Comparison of ENCODE assay signal across 10 mouse cellular contexts in the genomic region with DNA sequence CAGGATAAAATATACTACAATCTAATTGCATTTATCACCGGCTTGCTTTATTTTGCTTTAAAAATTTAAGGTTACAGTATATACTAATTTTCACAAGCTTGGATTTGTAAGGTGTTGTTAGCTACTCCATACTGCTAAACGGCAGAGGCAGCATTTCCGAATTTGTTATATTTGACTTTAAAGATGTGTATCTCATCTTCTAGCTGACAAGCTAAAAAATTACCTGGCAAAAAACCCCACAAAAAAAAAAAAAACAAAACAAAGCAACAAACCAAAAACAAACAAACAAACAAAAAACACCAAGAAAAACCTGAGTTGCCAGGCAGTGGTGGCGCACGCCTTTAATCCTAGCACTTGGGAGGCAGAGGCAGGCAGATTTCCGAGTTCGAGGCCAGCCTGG. TPM values are rescaled to one million over a fixed set of nuclear protein-coding genes. Genes with fewer than 3 reads are reported as not detected.
DNase-seq lines count a peak whose midpoint lies in the region; ATAC-seq and TF ChIP-seq lines count a peak whose summit lies in the region.
"Had no signal": no experiment of that assay in that cellular context is flagged by ENCODE, and none has a peak within 500 bp of the region (broad histone marks: within the 10 kb centered on the region; RNA-seq: fewer than 3 reads in every experiment).

No protein-coding gene starts in this region.

- TF ChIP-seq CTCF in forebrain, postnatal 0 days (IDR thresholded peaks at IDR 0.05; ENCODE audit: low read depth) = no peak

- 93% methylated on average over 7 of the region's 7 CpGs for WGBS in forebrain, embryonic 10.5 days
- WGBS in forebrain, postnatal 0 days = 91% methylated on average over 7 of the region's 7 CpGs
- 94% methylated on average over 7 of the region's 7 CpGs for WGBS in limb, embryonic 12.5 days
- WGBS in limb, embryonic 10.5 days = 94% methylated on average over 7 of the region's 7 CpGs
- 94% methylated on average over 7 of the region's 7 CpGs for WGBS in forebrain, embryonic 15.5 days
- 90% methylated on average over 7 of the region's 7 CpGs for WGBS in midbrain, embryonic 15.5 days

- H3K4me2 ChIP-seq in forebrain, postnatal 0 days (ENCODE audit: low read depth) = no peak overlapping the region; the same call in 1 of the 2 replicates
- H3K4me2 ChIP-seq in limb, embryonic 12.5 days = peak overlapping the region; percentile 69
- peak overlapping the region; percentile 91; the same call in 1 of the 2 replicates for H3K4me2 ChIP-seq in forebrain, embryonic 15.5 days (replicated peaks)
- peak overlapping the region; percentile 71; the same call in 1 of the 2 replicates for H3K4me2 ChIP-seq in midbrain, embryonic 15.5 days

- H3K4me1 ChIP-seq in forebrain, embryonic 10.5 days = peaks cover 25% of the 10 kb centered on the region
- H3K4me1 ChIP-seq in forebrain, postnatal 0 days (ENCODE audit: insufficient read depth) = 0 out of 2 replicates have a peak, but pooled peaks cover 2% of the 10 kb centered on the region
- H3K4me1 ChIP-seq in limb, embryonic 12.5 days (replicated peaks) = peaks cover 7% of the 10 kb centered on the region; the same call in 1 of the 2 replicates
- H3K4me1 ChIP-seq in limb, embryonic 10.5 days = peaks cover 2% of the 10 kb centered on the region; the same call in 1 of the 2 replicates
- peaks cover 25% of the 10 kb centered on the region for H3K4me1 ChIP-seq in forebrain, embryonic 15.5 days
- H3K4me1 ChIP-seq in midbrain, embryonic 15.5 days = peaks cover 28% of the 10 kb centered on the region

- no peaks in the 10 kb centered on the region for H3K9me3 ChIP-seq in forebrain, embryonic 10.5 days
- no peaks in the 10 kb centered on the region for H3K9me3 ChIP-seq in forebrain, postnatal 0 days (ENCODE audit: low read length)
- no peaks in the 10 kb centered on the region for H3K9me3 ChIP-seq in limb, embryonic 12.5 days
- no peaks in the 10 kb centered on the region for H3K9me3 ChIP-seq in limb, embryonic 10.5 days (replicated peaks)
- no peaks in the 10 kb centered on the region for H3K9me3 ChIP-seq in forebrain, embryonic 15.5 days
- no peaks in the 10 kb centered on the region for H3K9me3 ChIP-seq in midbrain, embryonic 15.5 days

- no peak for DNase-seq in forebrain, embryonic 10.5 days (ENCODE audit: extremely low spot score, low spot score)
- no peak for DNase-seq in forebrain, postnatal 0 days
- no peak for DNase-seq in limb, embryonic 10.5 days (ENCODE audit: low spot score)
- no peak for DNase-seq in thymus, adult 18-20 months
- no peak for DNase-seq in layer of hippocampus, adult 11-12 months (ENCODE audit: low spot score)
- DNase-seq: cerebellum, postnatal 25 days; gastrocnemius, postnatal 25 days had no signal

- peak overlapping the region; percentile 93; the same call in 1 of the 2 replicates for H3K4me3 ChIP-seq in forebrain, embryonic 10.5 days
- no peak overlapping the region for H3K4me3 ChIP-seq in forebrain, postnatal 0 days (ENCODE audit: low read depth, low read length)
- H3K4me3 ChIP-seq in limb, embryonic 12.5 days (replicated peaks) = no peak overlapping the region
- no peak overlapping the region for H3K4me3 ChIP-seq in limb, embryonic 10.5 days
- H3K4me3 ChIP-seq in forebrain, embryonic 15.5 days = no peak overlapping the region
- H3K4me3 ChIP-seq in midbrain, embryonic 15.5 days = no peak overlapping the region; the same call in 1 of the 2 replicates

- ATAC-seq in forebrain, postnatal 0 days = no peak
- ATAC-seq in limb, embryonic 12.5 days (ENCODE audit: insufficient number of reproducible peaks, insufficient read depth, low FRiP score, low TSS enrichment, low read depth) = no peak
- ATAC-seq in forebrain, embryonic 15.5 days (replicated peaks) = no peak
- ATAC-seq in midbrain, embryonic 15.5 days (replicated peaks) = no peak

- no peak overlapping the region for H3K9ac ChIP-seq in forebrain, postnatal 0 days
- H3K9ac ChIP-seq in limb, embryonic 12.5 days (replicated peaks) = no peak overlapping the region
- no peak overlapping the region for H3K9ac ChIP-seq in forebrain, embryonic 15.5 days (replicated peaks)
- no peak overlapping the region for H3K9ac ChIP-seq in midbrain, embryonic 15.5 days

- no peak overlapping the region for H3K27ac ChIP-seq in forebrain, embryonic 10.5 days
- no peak overlapping the region for H3K27ac ChIP-seq in forebrain, postnatal 0 days (ENCODE audit: low read depth, low read length)
- no peak overlapping the region for H3K27ac ChIP-seq in limb, embryonic 12.5 days
- H3K27ac ChIP-seq in limb, embryonic 10.5 days = no peak overlapping the region
- no peak overlapping the region for H3K27ac ChIP-seq in forebrain, embryonic 15.5 days (replicated peaks)
- H3K27ac ChIP-seq in midbrain, embryonic 15.5 days = no peak overlapping the region

- H3K27me3 ChIP-seq in forebrain, embryonic 10.5 days (ENCODE audit: poor library complexity, severe bottlenecking) = no peaks in the 10 kb centered on the region
- no peaks in the 10 kb centered on the region for H3K27me3 ChIP-seq in forebrain, postnatal 0 days (ENCODE audit: insufficient read depth, low read length)
- H3K27me3 ChIP-seq in limb, embryonic 12.5 days = no peaks in the 10 kb centered on the region
- no peaks in the 10 kb centered on the region for H3K27me3 ChIP-seq in limb, embryonic 10.5 days (ENCODE audit: low read depth, poor library complexity, severe bottlenecking)
- no peaks in the 10 kb centered on the region for H3K27me3 ChIP-seq in forebrain, embryonic 15.5 days
- H3K27me3 ChIP-seq in midbrain, embryonic 15.5 days (replicated peaks) = no peaks in the 10 kb centered on the region

- peaks cover 74% of the 10 kb centered on the region for H3K36me3 ChIP-seq in forebrain, embryonic 10.5 days (replicated peaks)
- peaks cover 48% of the 10 kb centered on the region for H3K36me3 ChIP-seq in forebrain, postnatal 0 days (ENCODE audit: insufficient read depth)
- peaks cover 68% of the 10 kb centered on the region for H3K36me3 ChIP-seq in limb, embryonic 12.5 days
- peaks cover 76% of the 10 kb centered on the region for H3K36me3 ChIP-seq in limb, embryonic 10.5 days
- peaks cover 58% of the 10 kb centered on the region for H3K36me3 ChIP-seq in forebrain, embryonic 15.5 days
- H3K36me3 ChIP-seq in midbrain, embryonic 15.5 days (replicated peaks) = peaks cover 28% of the 10 kb centered on the region

RNA-seq across cellular contexts. Expression of a gene that starts 1.2 kb away (rescaled TPM):
- 10.1 and 10.9 TPM in 2 replicates for polyA plus RNA-seq in forebrain, embryonic 10.5 days (2016; fragmentation: Nextera tagmentation; extraction: Ambion mirVana)
- total RNA-seq in forebrain, postnatal 0 days (2014; rRNA removed) = 9.5 and 10.5 TPM in 2 replicates
- 10.0 and 11.3 TPM in 2 replicates for polyA plus RNA-seq in forebrain, postnatal 0 days (2015; fragmentation: Nextera tagmentation; extraction: Ambion mirVana)
- 14.8 and 15.0 TPM in 2 replicates for polyA plus RNA-seq in limb, embryonic 12.5 days (2016; fragmentation: Nextera tagmentation; extraction: Ambion mirVana)
- polyA plus RNA-seq in limb, embryonic 10.5 days (2016; fragmentation: Nextera tagmentation; extraction: Ambion mirVana) = 10.7 and 11.2 TPM in 2 replicates
- polyA plus RNA-seq in forebrain, embryonic 15.5 days (2015; fragmentation: Nextera tagmentation; extraction: Ambion mirVana) = 9.9 and 11.0 TPM in 2 replicates
- polyA plus RNA-seq in midbrain, embryonic 15.5 days (2015; fragmentation: Nextera tagmentation; extraction: Ambion mirVana) = 9.6 and 10.4 TPM in 2 replicates

RNA-seq across cellular contexts. Expression of a gene that starts 10.9 kb away (rescaled TPM):
- polyA plus RNA-seq in forebrain, embryonic 10.5 days (2016; fragmentation: Nextera tagmentation; extraction: Ambion mirVana) = 311 and 330 TPM in 2 replicates
- total RNA-seq in forebrain, postnatal 0 days (2014; rRNA removed) = 462 and 530 TPM in 2 replicates
- polyA plus RNA-seq in forebrain, postnatal 0 days (2015; fragmentation: Nextera tagmentation; extraction: Ambion mirVana) = 274 and 306 TPM in 2 replicates
- polyA plus RNA-seq in limb, embryonic 12.5 days (2016; fragmentation: Nextera tagmentation; extraction: Ambion mirVana) = 420 and 426 TPM in 2 replicates
- polyA plus RNA-seq in limb, embryonic 10.5 days (2016; fragmentation: Nextera tagmentation; extraction: Ambion mirVana) = 319 and 354 TPM in 2 replicates
- 512 and 520 TPM in 2 replicates for polyA plus RNA-seq in forebrain, embryonic 15.5 days (2015; fragmentation: Nextera tagmentation; extraction: Ambion mirVana)
- 370 and 394 TPM in 2 replicates for polyA plus RNA-seq in midbrain, embryonic 15.5 days (2015; fragmentation: Nextera tagmentation; extraction: Ambion mirVana)

RNA-seq across cellular contexts. Expression of a gene that starts 10.9 kb away (rescaled TPM):
- 18.7 and 20.0 TPM in 2 replicates for polyA plus RNA-seq in forebrain, embryonic 10.5 days (2016; fragmentation: Nextera tagmentation; extraction: Ambion mirVana)
- total RNA-seq in forebrain, postnatal 0 days (2014; rRNA removed) = 13.8 and 15.8 TPM in 2 replicates
- polyA plus RNA-seq in forebrain, postnatal 0 days (2015; fragmentation: Nextera tagmentation; extraction: Ambion mirVana) = 4.7 and 6.9 TPM in 2 replicates
- 27.3 and 30.4 TPM in 2 replicates for polyA plus RNA-seq in limb, embryonic 12.5 days (2016; fragmentation: Nextera tagmentation; extraction: Ambion mirVana)
- 18.0 and 19.0 TPM in 2 replicates for polyA plus RNA-seq in limb, embryonic 10.5 days (2016; fragmentation: Nextera tagmentation; extraction: Ambion mirVana)
- 20.5 and 21.2 TPM in 2 replicates for polyA plus RNA-seq in forebrain, embryonic 15.5 days (2015; fragmentation: Nextera tagmentation; extraction: Ambion mirVana)
- 17.0 and 17.3 TPM in 2 replicates for polyA plus RNA-seq in midbrain, embryonic 15.5 days (2015; fragmentation: Nextera tagmentation; extraction: Ambion mirVana)

RNA-seq across cellular contexts. Expression of a gene that starts 27.1 kb away (rescaled TPM):
- polyA plus RNA-seq in forebrain, embryonic 10.5 days (2016; fragmentation: Nextera tagmentation; extraction: Ambion mirVana) = 0.81 and 1.00 TPM in 2 replicates
- total RNA-seq in forebrain, postnatal 0 days (2014; rRNA removed) = 1.5 TPM in 1 of 2 replicates, not detected in the other
- polyA plus RNA-seq in forebrain, postnatal 0 days (2015; fragmentation: Nextera tagmentation; extraction: Ambion mirVana) = 0.55 and 1.0 TPM in 2 replicates
- 0.66 and 1.0 TPM in 2 replicates for polyA plus RNA-seq in limb, embryonic 12.5 days (2016; fragmentation: Nextera tagmentation; extraction: Ambion mirVana)
- 0.67 and 1.2 TPM in 2 replicates for polyA plus RNA-seq in limb, embryonic 10.5 days (2016; fragmentation: Nextera tagmentation; extraction: Ambion mirVana)
- polyA plus RNA-seq in forebrain, embryonic 15.5 days (2015; fragmentation: Nextera tagmentation; extraction: Ambion mirVana) = 0.52 and 1.2 TPM in 2 replicates
- 0.79 and 0.88 TPM in 2 replicates for polyA plus RNA-seq in midbrain, embryonic 15.5 days (2015; fragmentation: Nextera tagmentation; extraction: Ambion mirVana)
- total RNA-seq: gastrocnemius, postnatal 25 days had no signal

RNA-seq across cellular contexts. Expression of a gene that starts 27.7 kb away (rescaled TPM):
- 16.0 and 16.9 TPM in 2 replicates for polyA plus RNA-seq in forebrain, embryonic 10.5 days (2016; fragmentation: Nextera tagmentation; extraction: Ambion mirVana)
- 14.4 and 22.4 TPM in 2 replicates for total RNA-seq in forebrain, postnatal 0 days (2014; rRNA removed)
- polyA plus RNA-seq in forebrain, postnatal 0 days (2015; fragmentation: Nextera tagmentation; extraction: Ambion mirVana) = 10.6 and 11.4 TPM in 2 replicates
- polyA plus RNA-seq in limb, embryonic 12.5 days (2016; fragmentation: Nextera tagmentation; extraction: Ambion mirVana) = 23.6 and 27.0 TPM in 2 replicates
- polyA plus RNA-seq in limb, embryonic 10.5 days (2016; fragmentation: Nextera tagmentation; extraction: Ambion mirVana) = 25.9 and 28.8 TPM in 2 replicates
- 12.1 and 14.3 TPM in 2 replicates for polyA plus RNA-seq in forebrain, embryonic 15.5 days (2015; fragmentation: Nextera tagmentation; extraction: Ambion mirVana)
- 15.1 and 17.5 TPM in 2 replicates for polyA plus RNA-seq in midbrain, embryonic 15.5 days (2015; fragmentation: Nextera tagmentation; extraction: Ambion mirVana)
